Mouse (Mus musculus) heart, adult 2 months (tissue): ENCODE results near the gene Chst3. TPM values are rescaled to one million over a fixed set of nuclear protein-coding genes. Genes with fewer than 3 reads are reported as not detected.
"Not testable (repeated sequence)": the region's sequence is repeated elsewhere in the genome, so short reads cannot be mapped to it uniquely, and the experiment has no call there.

Source experiments
- DNase-seq, 2 experiments: peaks; one replicate each; pipeline ENCODE4 v3.0.0; 2021
- H3K27ac ChIP-seq: fragments of 200-600 bp; 2 replicates; pipeline ENCODE4 v1.8.1; 2022
- H3K27me3 ChIP-seq: fragments of 200-500 bp; 2 replicates; pipeline ENCODE4 v1.6.1; 2012; ENCODE audit warnings: mild to moderate bottlenecking, low read length, inconsistent platforms, mixed read lengths; ENCODE audit not compliant: control insufficient read depth, insufficient read depth
- H3K36me3 ChIP-seq: fragments of 200-500 bp; 2 replicates; pipeline ENCODE4 v1.6.1; 2012; ENCODE audit warnings: low read length, inconsistent platforms; ENCODE audit not compliant: control insufficient read depth, insufficient read depth
- H3K4me1 ChIP-seq: fragments of 200-500 bp; 2 replicates; pipeline ENCODE4 v1.6.1; 2011; ENCODE audit warnings: low read length; ENCODE audit not compliant: control insufficient read depth, insufficient read depth
- H3K4me3 ChIP-seq: fragments of 200-600 bp; 2 replicates; pipeline ENCODE4 v1.8.1; 2022
- H3K79me2 ChIP-seq: fragments of 200-500 bp; replicated peaks from 2 replicates; pipeline ENCODE4 v1.6.1; 2012; ENCODE audit warnings: mild to moderate bottlenecking, inconsistent platforms, low read length, moderate library complexity, mixed read lengths; ENCODE audit not compliant: control insufficient read depth, insufficient read depth
- H3K9ac ChIP-seq: fragments of 200-500 bp; 2 replicates; pipeline ENCODE4 v1.6.1; 2012; ENCODE audit warnings: low read depth, mild to moderate bottlenecking, control low read depth, inconsistent platforms, low read length, mixed read lengths
- CTCF ChIP-seq: fragments of 200-600 bp; IDR thresholded peaks from 2 replicates; pipeline ENCODE4 v1.8.1; 2022; ENCODE audit warnings: antibody characterized with exemption, mild to moderate bottlenecking, moderate library complexity
- EP300 ChIP-seq: fragments of 200-500 bp; IDR thresholded peaks from 2 replicates; pipeline ENCODE4 v1.6.1; 2011; ENCODE audit warnings: low read depth, low read length, control low read depth; ENCODE audit not compliant: insufficient read depth
- POLR2A ChIP-seq: fragments of 200-500 bp; IDR thresholded peaks from 2 replicates; pipeline ENCODE4 v1.6.1; 2011; ENCODE audit warnings: mild to moderate bottlenecking, low read depth, low read length, control low read depth; ENCODE audit not compliant: insufficient read depth
- WGBS: fragments of 180-500 bp; shearing (Covaris S2); methylation state at CpG from one replicate; pipeline ENCODE4 v1.1.7; 2018; 5-methylcytosine and 5-hydroxymethylcytosine counted together
- intact Hi-C: fragments of 180-260 bp; cut with DNase I; formaldehyde crosslinking; loops from one replicate; pipeline ENCODE4 v1.15.1; 2025
- polyA plus RNA-seq: library from polyadenylated mRNA; depleted of rRNA; stranded (reverse); fragments of >200 nt; gene quantifications from 2 replicates; pipeline ENCODE4 v1.2.3, GENCODE M21; 2012
- total RNA-seq, 2 experiments: library from RNA; stranded (reverse); gene quantifications; 2 replicates each; pipeline ENCODE4 v1.2.3; 2021

The Chst3 gene
- total and polyA plus RNA-seq, 3 experiments = 0.80 to 1.5 (median 0.91) TPM

DNA sequence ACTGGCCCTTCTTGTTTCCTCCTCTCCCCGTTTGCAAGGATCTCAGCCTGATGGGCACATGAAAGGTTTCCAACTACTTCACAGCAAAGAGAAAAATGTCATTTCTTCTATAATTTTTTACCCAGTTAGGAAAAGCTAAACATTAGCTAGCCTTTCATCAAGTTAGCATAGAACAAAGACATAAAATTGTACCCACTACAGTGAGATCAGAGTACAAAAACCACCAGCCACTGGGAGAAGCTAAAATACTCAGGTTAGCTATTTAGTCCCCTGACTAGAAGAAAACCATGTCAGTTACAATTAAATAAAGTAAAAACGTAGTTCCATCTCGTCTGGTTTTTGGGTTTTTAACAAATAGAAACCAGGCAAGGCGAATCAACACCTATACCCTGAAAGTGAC lies 8.6 kb upstream of the Chst3 start:
- Histone ChIP-seq H3K27me3 (no peaks in the 10 kb centered on the region), H3K27ac (no peak overlapping the region), H3K9ac (no peak overlapping the region), H3K4me3 (no peak overlapping the region), H3K4me1 (no peaks in the 10 kb centered on the region), H3K36me3 (no peaks in the 10 kb centered on the region), H3K79me2 (no peaks in the 10 kb centered on the region)
- DNase-seq = no peak
- WGBS = 74% methylated on average over 4 of the region's 4 CpGs
- intact Hi-C loops = no loop called here
- no peak for TF ChIP-seq CTCF
- TF ChIP-seq POLR2A = no peak
- no peak for TF ChIP-seq EP300

DNA sequence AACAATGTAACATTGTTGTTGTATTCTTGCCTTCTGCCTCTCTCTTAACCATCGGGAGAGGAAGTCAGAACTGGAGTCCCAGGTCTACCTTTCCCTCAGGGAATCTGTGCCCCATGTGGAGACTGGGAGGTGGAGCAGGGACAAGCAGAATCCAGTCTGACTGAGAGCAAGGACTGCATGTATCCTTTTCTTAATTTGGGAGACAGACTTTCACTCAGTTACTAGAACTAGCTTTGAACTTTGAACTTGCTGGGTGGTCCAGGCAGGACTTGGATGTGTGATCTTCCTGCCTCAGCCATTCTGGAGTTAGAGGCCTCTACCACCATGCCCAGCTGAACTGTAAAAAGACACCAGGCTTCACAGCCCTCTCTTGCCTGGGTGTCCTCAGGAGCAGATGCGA lies 5.5 kb upstream of the Chst3 start:
- H3K36me3 ChIP-seq = no peaks in the 10 kb centered on the region
- H3K79me2 ChIP-seq = no peaks in the 10 kb centered on the region
- no peak overlapping the region for H3K9ac ChIP-seq
- no peak overlapping the region for H3K27ac ChIP-seq
- DNase-seq = no peak
- TF ChIP-seq CTCF (no peak), EP300 (no peak), POLR2A (no peak)
- no peaks in the 10 kb centered on the region for H3K27me3 ChIP-seq
- intact Hi-C loops = no loop called here
- WGBS = 76% methylated on average over 2 of the region's 2 CpGs
- H3K4me3 ChIP-seq = no peak overlapping the region
- no peaks in the 10 kb centered on the region for H3K4me1 ChIP-seq

DNA sequence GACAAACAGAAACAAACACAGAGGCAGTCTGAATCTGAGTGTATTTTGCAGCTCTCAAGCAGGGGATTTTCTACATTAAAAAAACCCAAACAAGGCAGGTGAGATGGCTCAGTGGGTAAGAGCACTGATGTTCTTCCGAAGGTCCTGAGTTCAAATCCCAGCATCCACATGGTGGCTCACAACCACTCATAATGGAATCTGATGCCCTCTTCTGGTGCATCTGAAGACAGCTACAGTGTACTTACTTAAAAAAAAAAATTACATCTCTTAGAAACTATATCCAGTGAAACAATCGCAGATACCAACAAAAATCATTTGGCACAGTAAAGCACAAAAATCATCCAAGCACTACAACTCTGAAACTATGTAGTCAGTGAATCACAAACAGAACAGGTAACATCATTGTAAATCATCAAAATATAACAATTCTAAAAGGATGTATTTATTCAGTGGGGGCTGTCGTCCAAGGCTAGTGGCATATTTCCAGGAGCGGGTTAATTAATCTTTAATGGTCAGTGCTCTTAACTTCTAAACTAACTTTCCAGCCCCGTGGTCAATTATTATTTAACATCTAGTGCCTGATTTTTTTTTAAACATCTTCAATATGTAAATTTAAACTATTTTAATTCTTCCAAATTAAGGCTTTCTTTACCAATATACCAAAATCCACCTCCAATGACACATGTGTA lies 2.7 kb upstream of the Chst3 start:
- 93% methylated on average over 5 of the region's 5 CpGs for WGBS
- H3K4me1 ChIP-seq, H3K4me3 ChIP-seq, H3K27me3 ChIP-seq, H3K79me2 ChIP-seq, H3K36me3 ChIP-seq, DNase-seq, H3K9ac ChIP-seq, intact Hi-C loops, H3K27ac ChIP-seq: not testable (repeated sequence)

DNA sequence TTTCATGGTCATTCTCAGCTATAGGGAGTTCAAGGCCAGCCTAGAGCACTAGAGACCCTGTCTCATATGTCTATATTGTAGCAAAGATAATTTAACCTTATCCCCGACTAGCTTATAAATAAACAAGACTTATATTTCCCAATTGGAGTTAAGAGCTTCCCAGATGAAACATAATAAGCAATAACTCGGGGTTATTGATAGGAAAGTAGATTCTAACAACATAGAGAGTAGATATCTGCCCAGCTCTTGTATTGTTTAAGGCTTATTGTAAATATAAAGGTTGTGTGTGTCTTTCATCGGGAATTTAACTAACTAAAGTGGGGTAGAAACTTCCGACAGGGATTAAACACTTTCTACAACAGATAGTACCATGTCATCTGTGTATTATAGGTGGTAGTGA lies 1.5 kb upstream of the Chst3 start:
- intact Hi-C loops = no loop called here
- Histone ChIP-seq H3K9ac (no peak overlapping the region), H3K79me2 (no peaks in the 10 kb centered on the region), H3K27me3 (peaks cover 2% of the 10 kb centered on the region; the same call in 1 of the 2 replicates), H3K4me1 (no peaks in the 10 kb centered on the region), H3K27ac (no peak overlapping the region), H3K36me3 (no peaks in the 10 kb centered on the region), H3K4me3 (no peak overlapping the region)
- 89% methylated on average over 4 of the region's 4 CpGs for WGBS
- DNase-seq = no peak
- TF ChIP-seq POLR2A (no peak), CTCF (no peak), EP300 (no peak)

DNA sequence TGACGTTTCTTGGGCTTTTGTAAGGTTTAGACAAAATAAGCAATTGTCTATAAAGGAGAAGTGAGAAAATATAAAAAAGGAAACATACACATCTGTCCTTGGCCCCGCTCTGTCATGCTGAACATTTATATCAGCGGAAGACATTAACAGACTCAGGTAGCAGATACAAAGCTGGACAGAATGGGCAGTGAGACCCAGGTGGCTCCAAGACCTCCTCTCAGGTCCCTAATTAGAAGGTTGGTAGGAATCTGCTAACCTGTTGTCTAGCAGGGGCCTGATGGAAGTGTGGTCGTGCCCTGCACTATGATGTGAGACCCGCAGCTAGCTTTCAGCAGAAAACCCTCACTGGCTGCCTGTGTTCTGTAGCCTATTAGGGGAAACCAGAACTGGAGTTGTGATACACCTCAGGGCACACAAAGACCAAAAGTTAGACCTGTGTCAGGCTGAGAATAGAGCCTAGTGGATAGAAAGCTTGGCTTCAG lies 1.0 kb upstream of the Chst3 start:
- Histone ChIP-seq H3K4me1 (no peaks in the 10 kb centered on the region), H3K9ac (no peak overlapping the region), H3K27me3 (peaks cover 2% of the 10 kb centered on the region; the same call in 1 of the 2 replicates), H3K27ac (no peak overlapping the region), H3K79me2 (no peaks in the 10 kb centered on the region), H3K36me3 (no peaks in the 10 kb centered on the region), H3K4me3 (no peak overlapping the region)
- DNase-seq = no peak
- WGBS = 87% methylated on average over 5 of the region's 5 CpGs
- no peak for TF ChIP-seq CTCF
- TF ChIP-seq EP300 = no peak
- TF ChIP-seq POLR2A = no peak
- intact Hi-C loops = no loop called here

DNA sequence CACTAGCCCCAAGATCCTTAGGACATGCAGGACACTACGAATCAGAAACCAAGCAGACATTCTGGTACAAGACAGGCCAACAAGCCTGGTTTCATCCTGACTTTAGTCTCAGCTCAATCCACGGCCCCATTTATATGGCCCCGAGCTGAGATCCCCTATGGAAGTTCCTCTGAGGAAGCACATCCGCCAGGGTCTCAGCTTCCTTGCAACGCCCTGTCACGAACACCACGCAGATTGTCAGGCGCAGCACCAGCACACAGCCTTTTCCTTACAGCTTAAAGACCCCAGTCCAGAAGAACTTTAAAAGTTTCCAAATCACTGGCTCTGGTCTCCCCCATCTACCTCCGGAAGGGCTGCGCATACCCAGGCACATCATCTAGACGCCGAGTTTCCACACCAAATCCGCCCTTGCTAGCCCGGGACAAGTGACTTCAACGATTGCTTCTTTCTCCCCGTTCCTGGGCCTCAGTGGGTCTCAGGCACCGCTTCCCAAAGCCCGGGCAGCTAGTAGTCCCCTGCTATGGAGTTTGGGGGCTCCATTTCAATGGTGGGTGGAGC lies 948 bp downstream of the Chst3 start:
- TF ChIP-seq POLR2A (no peak), EP300 (no peak), CTCF (no peak)
- DNase-seq = no peak
- Histone ChIP-seq H3K79me2 (no peaks in the 10 kb centered on the region), H3K27me3 (peaks cover 2% of the 10 kb centered on the region; the same call in 1 of the 2 replicates), H3K4me1 (no peaks in the 10 kb centered on the region), H3K9ac (no peak overlapping the region), H3K4me3 (peak overlapping the region; percentile 64), H3K36me3 (no peaks in the 10 kb centered on the region), H3K27ac (peak overlapping the region; percentile 48; the same call in 1 of the 2 replicates)
- intact Hi-C loops = no loop called here
- 31% methylated on average over 18 of the region's 18 CpGs for WGBS
